Mouse (Mus musculus): ENCODE measurements around the gene Phb2. TPM values are rescaled to one million over a fixed set of nuclear protein-coding genes. Genes with fewer than 3 reads are reported as not detected.
"Not testable (repeated sequence)": the region's sequence is repeated elsewhere in the genome, so short reads cannot be mapped to it uniquely, and the experiment has no call there.

Gene Phb2
- polyA plus RNA-seq, 1 experiment from 2014 or later: 318 TPM

DNA sequence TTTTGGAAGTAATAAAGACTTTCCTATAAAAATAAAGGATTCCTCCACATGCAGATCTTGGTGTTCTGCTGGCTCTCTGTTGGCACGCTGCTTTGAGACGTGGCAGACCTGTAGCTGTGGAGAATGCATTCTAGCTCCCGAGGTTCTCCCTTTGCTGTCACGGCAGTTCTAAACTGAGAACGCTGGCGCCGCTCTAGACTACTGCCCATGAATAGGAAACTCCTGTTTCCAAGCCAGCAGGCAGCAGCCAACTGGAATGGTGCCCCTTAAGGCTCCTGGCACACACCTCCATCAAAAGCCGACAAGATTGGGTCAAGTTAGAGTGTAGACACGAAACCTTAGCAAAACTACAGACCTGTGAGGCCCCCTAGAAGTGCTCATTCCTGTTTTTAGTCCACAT lies 38.5 kb upstream of the Phb2 start:
- ATAC-seq (ENCODE audit: low FRiP score) (no peak), DNase-seq (ENCODE audit: low spot score) (no peak)
- Histone ChIP-seq H3K36me3 (ENCODE audit: control insufficient read depth, insufficient read depth, low read length) (no peaks in the 10 kb centered on the region), H3K27me3 (ENCODE audit: control insufficient read depth, insufficient read depth, low read length) (no peaks in the 10 kb centered on the region), H3K4me1 (replicated peaks; ENCODE audit: control insufficient read depth, insufficient read depth, low read length) (no peaks in the 10 kb centered on the region), H3K9ac (ENCODE audit: low read depth, low read length) (no peak overlapping the region), H3K4me3 (ENCODE audit: low read depth, low read length) (no peak overlapping the region), H3K9me3 (ENCODE audit: control insufficient read depth, low read length) (no peaks in the 10 kb centered on the region), H3K27ac (ENCODE audit: low read depth, low read length) (no peak overlapping the region), H3K4me2 (replicated peaks; ENCODE audit: low read depth, low read length) (no peak overlapping the region)
- 89% methylated on average over 9 of the region's 9 CpGs for WGBS

DNA sequence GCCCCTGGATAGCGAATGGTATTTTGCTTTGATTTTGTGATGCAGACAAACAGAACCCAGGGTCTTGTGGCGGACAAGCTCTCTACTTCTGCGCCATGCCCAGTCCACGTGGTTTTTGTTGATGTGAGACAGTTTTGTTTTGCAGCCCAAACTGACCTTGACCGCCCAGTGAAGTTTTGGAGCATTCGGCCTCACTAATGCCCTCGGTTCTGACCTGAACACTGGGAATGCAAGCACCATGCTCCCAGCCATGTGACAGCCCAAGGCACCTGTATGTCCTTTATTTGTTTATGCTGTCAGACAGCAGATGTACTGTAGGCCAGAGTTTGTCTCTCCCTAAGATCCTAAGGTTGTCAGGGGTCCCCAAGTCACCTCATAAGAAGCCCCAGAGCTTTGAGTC lies 37.5 kb upstream of the Phb2 start:
- Histone ChIP-seq H3K9ac (ENCODE audit: low read depth, low read length) (no peak overlapping the region), H3K4me3 (ENCODE audit: low read depth, low read length) (no peak overlapping the region), H3K27me3 (ENCODE audit: control insufficient read depth, insufficient read depth, low read length) (no peaks in the 10 kb centered on the region), H3K9me3 (ENCODE audit: control insufficient read depth, low read length) (no peaks in the 10 kb centered on the region), H3K36me3 (ENCODE audit: control insufficient read depth, insufficient read depth, low read length) (no peaks in the 10 kb centered on the region), H3K27ac (ENCODE audit: low read depth, low read length) (no peak overlapping the region), H3K4me1 (replicated peaks; ENCODE audit: control insufficient read depth, insufficient read depth, low read length) (no peaks in the 10 kb centered on the region), H3K4me2 (replicated peaks; ENCODE audit: low read depth, low read length) (no peak overlapping the region)
- 96% methylated on average over 7 of the region's 7 CpGs for WGBS
- DNase-seq (ENCODE audit: low spot score): no peak
- ATAC-seq (ENCODE audit: low FRiP score): no peak

DNA sequence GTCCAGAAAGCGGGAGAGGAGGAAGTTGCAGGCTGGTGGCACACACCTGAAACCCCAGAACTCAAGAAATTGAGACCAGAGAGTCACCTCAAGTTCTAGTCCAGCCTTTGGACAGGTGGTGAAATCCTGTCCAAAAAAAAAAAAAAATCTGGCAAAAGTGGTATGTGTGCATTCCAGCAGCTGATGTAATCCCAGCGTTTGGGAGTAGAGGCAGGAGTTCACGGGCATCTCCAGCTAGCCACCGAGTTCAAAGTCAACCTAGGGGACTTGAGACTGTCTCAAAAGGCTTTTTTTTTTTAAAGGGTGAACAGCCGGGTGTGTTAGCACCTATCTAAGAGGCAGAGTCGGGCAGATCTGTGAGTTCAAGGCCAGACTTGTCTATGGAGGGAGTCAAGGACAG lies 36.0 kb upstream of the Phb2 start:
- DNase-seq (ENCODE audit: low spot score) (no peak), ATAC-seq (ENCODE audit: low FRiP score) (no peak)
- no peaks in the 10 kb centered on the region for H3K36me3 ChIP-seq (ENCODE audit: control insufficient read depth, insufficient read depth, low read length)
- no peak overlapping the region for H3K27ac ChIP-seq (ENCODE audit: low read depth, low read length)
- no peaks in the 10 kb centered on the region for H3K4me1 ChIP-seq (replicated peaks; ENCODE audit: control insufficient read depth, insufficient read depth, low read length)
- 90% methylated on average over 6 of the region's 6 CpGs for WGBS
- no peaks in the 10 kb centered on the region for H3K9me3 ChIP-seq (ENCODE audit: control insufficient read depth, low read length)
- no peak overlapping the region for H3K9ac ChIP-seq (ENCODE audit: low read depth, low read length)
- H3K4me3 ChIP-seq (ENCODE audit: low read depth, low read length): no peak overlapping the region
- no peak overlapping the region for H3K4me2 ChIP-seq (replicated peaks; ENCODE audit: low read depth, low read length)
- H3K27me3 ChIP-seq (ENCODE audit: control insufficient read depth, insufficient read depth, low read length): no peaks in the 10 kb centered on the region

DNA sequence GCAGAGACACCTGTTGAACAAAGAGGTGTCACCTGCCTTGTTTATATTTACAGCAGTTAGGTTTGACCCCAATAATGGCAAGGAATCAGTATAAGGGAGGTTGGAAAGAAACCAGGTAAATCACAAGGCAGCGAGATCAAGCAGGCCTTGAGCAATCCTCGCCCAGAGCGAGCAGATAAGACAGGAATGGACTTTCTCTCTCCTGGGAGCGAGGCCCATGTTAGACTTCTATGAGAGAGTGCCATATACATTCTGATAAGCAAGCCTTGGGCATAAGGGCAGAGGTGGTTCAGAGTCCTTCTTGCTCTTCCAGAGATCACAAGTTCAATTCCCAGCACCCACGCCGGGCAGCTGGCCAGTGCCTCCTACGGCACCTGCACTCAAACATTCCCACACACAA lies 33.4 kb upstream of the Phb2 start:
- H3K9ac ChIP-seq (ENCODE audit: low read depth, low read length): no peak overlapping the region
- no peak overlapping the region for H3K4me3 ChIP-seq (ENCODE audit: low read depth, low read length)
- 95% methylated on average over 7 of the region's 7 CpGs for WGBS
- no peak for ATAC-seq (ENCODE audit: low FRiP score)
- H3K36me3 ChIP-seq (ENCODE audit: control insufficient read depth, insufficient read depth, low read length): no peaks in the 10 kb centered on the region
- DNase-seq (ENCODE audit: low spot score): no peak
- H3K9me3 ChIP-seq (ENCODE audit: control insufficient read depth, low read length): no peaks in the 10 kb centered on the region
- H3K4me1 ChIP-seq (replicated peaks; ENCODE audit: control insufficient read depth, insufficient read depth, low read length): no peaks in the 10 kb centered on the region
- no peak overlapping the region for H3K4me2 ChIP-seq (replicated peaks; ENCODE audit: low read depth, low read length)
- H3K27me3 ChIP-seq (ENCODE audit: control insufficient read depth, insufficient read depth, low read length): no peaks in the 10 kb centered on the region
- no peak overlapping the region for H3K27ac ChIP-seq (ENCODE audit: low read depth, low read length)

DNA sequence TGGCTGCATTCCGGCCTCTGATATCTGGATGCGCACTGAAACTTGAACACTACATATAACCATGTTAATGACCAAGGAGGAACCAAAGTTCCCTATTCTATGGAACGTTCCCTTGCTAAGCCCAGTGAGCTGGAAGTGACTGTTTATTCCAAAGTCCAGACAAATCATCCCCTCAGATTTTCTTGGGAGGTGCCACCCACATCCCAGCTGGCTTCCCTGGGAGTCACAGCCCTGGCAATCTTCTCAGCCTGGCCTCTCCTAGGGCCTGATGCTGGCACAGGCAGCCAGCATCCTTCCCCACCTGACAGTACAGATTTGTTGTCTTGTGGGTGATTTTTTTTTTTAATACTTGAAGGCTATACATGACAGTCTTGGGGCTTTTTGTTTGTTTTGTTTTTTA lies 32.6 kb upstream of the Phb2 start:
- Histone ChIP-seq H3K27ac (ENCODE audit: low read depth, low read length) (no peak overlapping the region), H3K9me3 (ENCODE audit: control insufficient read depth, low read length) (no peaks in the 10 kb centered on the region), H3K4me2 (replicated peaks; ENCODE audit: low read depth, low read length) (no peak overlapping the region), H3K4me1 (replicated peaks; ENCODE audit: control insufficient read depth, insufficient read depth, low read length) (no peaks in the 10 kb centered on the region), H3K27me3 (ENCODE audit: control insufficient read depth, insufficient read depth, low read length) (no peaks in the 10 kb centered on the region), H3K4me3 (ENCODE audit: low read depth, low read length) (no peak overlapping the region), H3K9ac (ENCODE audit: low read depth, low read length) (no peak overlapping the region), H3K36me3 (ENCODE audit: control insufficient read depth, insufficient read depth, low read length) (no peaks in the 10 kb centered on the region)
- 92% methylated on average over 3 of the region's 3 CpGs for WGBS
- no peak for DNase-seq (ENCODE audit: low spot score)
- ATAC-seq (ENCODE audit: low FRiP score): no peak

DNA sequence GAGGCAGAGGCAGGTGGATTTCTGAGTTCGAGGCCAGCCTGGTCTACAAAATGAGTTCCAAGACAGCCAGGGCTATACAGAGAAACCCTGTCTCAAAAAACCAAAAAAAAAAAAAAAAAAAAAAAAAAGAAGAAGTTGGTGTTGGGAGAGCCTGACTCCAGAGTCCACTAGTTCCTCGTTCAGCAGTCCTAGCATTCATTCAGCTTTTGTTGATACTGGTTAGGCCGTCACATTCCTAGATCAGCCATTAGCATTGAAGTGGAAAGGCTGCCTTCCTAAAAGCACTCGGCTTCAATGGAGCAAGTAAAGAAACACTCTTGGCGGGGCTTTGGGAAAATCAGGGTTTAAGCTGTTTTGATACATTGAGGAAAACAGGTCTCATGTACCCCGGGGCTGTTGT lies 29.8 kb upstream of the Phb2 start:
- not testable (repeated sequence) for DNase-seq (ENCODE audit: low spot score)

DNA sequence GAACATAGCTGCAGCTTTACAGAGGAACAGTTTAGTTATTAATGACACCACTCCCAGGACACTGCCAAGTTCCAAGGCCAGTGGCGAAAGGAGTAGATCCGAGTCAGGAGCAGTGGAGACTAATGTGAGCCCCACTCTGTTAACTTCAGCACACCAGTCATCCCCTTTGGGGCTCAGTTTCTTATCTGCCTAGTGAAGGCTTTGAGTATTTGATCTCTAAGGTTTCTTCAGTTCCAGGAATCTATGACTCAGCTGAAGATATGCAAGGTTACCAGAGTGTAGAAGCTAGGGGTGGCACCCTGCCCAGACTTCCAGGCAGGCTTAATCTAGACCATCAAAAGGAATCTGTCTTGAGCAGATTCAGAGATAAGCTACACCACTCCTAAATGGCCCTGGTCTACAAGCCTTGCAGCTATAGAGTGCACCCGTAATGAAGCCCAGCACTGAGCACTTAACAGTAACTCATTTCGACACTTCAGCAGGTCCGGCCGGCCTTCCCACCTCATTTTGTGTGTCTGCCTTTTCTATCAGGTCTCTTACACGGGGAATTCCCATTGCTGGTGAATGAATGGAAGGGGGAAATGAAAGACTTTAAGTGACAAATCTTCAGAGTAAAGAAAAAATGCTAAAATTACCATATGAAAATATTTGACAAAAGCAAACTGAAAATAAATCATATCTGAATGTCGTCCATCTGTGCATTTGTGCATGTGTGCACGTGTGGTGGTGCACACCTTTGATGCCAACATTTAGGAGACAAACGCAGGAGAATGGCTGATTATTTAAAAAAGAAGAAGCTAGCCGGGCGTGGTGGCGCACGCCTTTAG lies 28.3 kb upstream of the Phb2 start:
- Histone ChIP-seq H3K36me3 (ENCODE audit: control insufficient read depth, insufficient read depth, low read length) (no peaks in the 10 kb centered on the region), H3K4me2 (replicated peaks; ENCODE audit: low read depth, low read length) (no peak overlapping the region), H3K9ac (ENCODE audit: low read depth, low read length) (no peak overlapping the region), H3K27ac (ENCODE audit: low read depth, low read length) (no peak overlapping the region), H3K4me1 (replicated peaks; ENCODE audit: control insufficient read depth, insufficient read depth, low read length) (no peaks in the 10 kb centered on the region), H3K9me3 (ENCODE audit: control insufficient read depth, low read length) (no peaks in the 10 kb centered on the region), H3K4me3 (ENCODE audit: low read depth, low read length) (no peak overlapping the region), H3K27me3 (ENCODE audit: control insufficient read depth, insufficient read depth, low read length) (no peaks in the 10 kb centered on the region)
- DNase-seq (ENCODE audit: low spot score) (no peak), ATAC-seq (ENCODE audit: low FRiP score) (no peak)
- 90% methylated on average over 14 of the region's 14 CpGs for WGBS

More for the DNA sequence above, 29.8 kb upstream of the Phb2 start:
- H3K4me2 ChIP-seq (replicated peaks; ENCODE audit: low read depth, low read length); H3K4me3 ChIP-seq (ENCODE audit: low read depth, low read length); ATAC-seq (ENCODE audit: low FRiP score); H3K9me3 ChIP-seq (ENCODE audit: control insufficient read depth, low read length); H3K9ac ChIP-seq (ENCODE audit: low read depth, low read length); H3K27ac ChIP-seq (ENCODE audit: low read depth, low read length); H3K36me3 ChIP-seq (ENCODE audit: control insufficient read depth, insufficient read depth, low read length); H3K4me1 ChIP-seq (replicated peaks; ENCODE audit: control insufficient read depth, insufficient read depth, low read length); H3K27me3 ChIP-seq (ENCODE audit: control insufficient read depth, insufficient read depth, low read length): not testable (repeated sequence)
- 66% methylated on average over 6 of the region's 6 CpGs for WGBS

DNA sequence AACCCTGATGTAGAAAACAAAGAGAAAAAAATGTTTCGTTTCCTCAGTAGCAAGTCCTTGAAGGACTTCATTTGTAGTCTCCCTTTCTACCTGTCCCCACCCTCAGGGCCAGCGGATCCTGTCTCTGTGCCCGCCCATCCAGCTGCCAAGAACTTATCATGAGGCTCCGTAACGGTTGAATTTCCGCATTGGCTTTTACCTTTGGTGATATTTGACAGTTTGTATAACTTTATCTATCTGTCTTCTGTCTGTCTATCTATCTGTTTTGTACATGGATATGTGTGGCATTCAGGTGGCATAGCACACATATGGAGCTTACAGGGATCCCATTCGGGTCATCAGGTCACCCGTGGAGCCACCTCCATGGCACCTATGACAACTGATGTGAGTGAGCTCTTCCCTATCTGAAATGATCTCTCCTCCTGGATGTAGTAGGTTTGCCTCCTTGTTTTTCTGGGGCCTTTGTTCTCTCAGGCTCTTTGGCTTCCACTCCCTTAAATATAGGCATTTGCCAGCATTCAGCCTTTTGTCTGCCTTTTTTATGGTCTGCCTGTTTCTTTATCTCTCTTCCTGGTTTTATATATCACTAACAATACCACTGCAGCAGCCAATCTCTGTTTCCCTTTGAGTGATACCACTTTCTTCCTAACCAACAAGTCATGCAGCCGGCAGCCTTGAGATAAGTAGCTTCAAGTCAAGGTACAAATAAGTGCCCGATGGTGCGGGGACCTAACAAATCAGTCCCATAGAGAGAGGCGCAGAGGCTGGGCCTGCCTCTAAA lies 26.3 kb upstream of the Phb2 start:
- H3K36me3 ChIP-seq (ENCODE audit: control insufficient read depth, insufficient read depth, low read length): no peaks in the 10 kb centered on the region
- no peak overlapping the region for H3K27ac ChIP-seq (ENCODE audit: low read depth, low read length)
- ATAC-seq (ENCODE audit: low FRiP score) (no peak), DNase-seq (ENCODE audit: low spot score) (no peak)
- no peak overlapping the region for H3K4me2 ChIP-seq (replicated peaks; ENCODE audit: low read depth, low read length)
- no peak overlapping the region for H3K4me3 ChIP-seq (ENCODE audit: low read depth, low read length)
- WGBS: 83% methylated on average over 12 of the region's 12 CpGs
- no peaks in the 10 kb centered on the region for H3K4me1 ChIP-seq (replicated peaks; ENCODE audit: control insufficient read depth, insufficient read depth, low read length)
- H3K9me3 ChIP-seq (ENCODE audit: control insufficient read depth, low read length): no peaks in the 10 kb centered on the region
- H3K27me3 ChIP-seq (ENCODE audit: control insufficient read depth, insufficient read depth, low read length): no peaks in the 10 kb centered on the region
- H3K9ac ChIP-seq (ENCODE audit: low read depth, low read length): no peak overlapping the region

DNA sequence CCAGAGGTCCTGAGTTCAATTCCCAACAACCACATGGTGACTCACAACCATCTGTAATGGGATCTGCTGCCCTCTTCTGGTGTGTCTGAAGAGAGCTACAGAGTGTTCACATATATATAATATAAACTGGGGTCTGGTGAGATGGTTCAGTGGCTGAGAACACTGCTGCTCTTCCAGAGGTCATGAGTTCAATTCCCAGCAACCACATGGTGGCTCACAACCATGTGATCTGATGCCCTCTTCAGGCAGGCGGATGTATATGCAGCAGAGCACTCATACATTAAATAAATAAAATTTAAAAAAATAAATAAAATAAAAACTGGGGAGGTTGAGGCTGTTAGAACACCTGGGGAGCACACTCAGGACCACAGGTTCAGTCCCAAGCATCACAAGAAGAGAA lies 25.5 kb upstream of the Phb2 start:
- ATAC-seq (ENCODE audit: low FRiP score); H3K4me1 ChIP-seq (replicated peaks; ENCODE audit: control insufficient read depth, insufficient read depth, low read length); H3K4me2 ChIP-seq (replicated peaks; ENCODE audit: low read depth, low read length); DNase-seq (ENCODE audit: low spot score); H3K36me3 ChIP-seq (ENCODE audit: control insufficient read depth, insufficient read depth, low read length); H3K9ac ChIP-seq (ENCODE audit: low read depth, low read length); H3K27me3 ChIP-seq (ENCODE audit: control insufficient read depth, insufficient read depth, low read length); H3K9me3 ChIP-seq (ENCODE audit: control insufficient read depth, low read length); H3K4me3 ChIP-seq (ENCODE audit: low read depth, low read length); H3K27ac ChIP-seq (ENCODE audit: low read depth, low read length): not testable (repeated sequence)
- 86% methylated on average over 1 of the region's 1 CpGs for WGBS

Data from hindbrain, embryonic 11.5 days (tissue).